Mouse (Mus musculus) heart, postnatal 0 days (tissue): ENCODE results near the gene Ankrd26. TPM values are rescaled to one million over a fixed set of nuclear protein-coding genes. Genes with fewer than 3 reads are reported as not detected.

Experiments
- ATAC-seq: fragments of 200-750 bp; cut with Nextera tagmentation; 2 replicates; pipeline ENCODE4 v1.8.0; 2017; ENCODE audit warnings: low read depth, moderate number of reproducible peaks, moderate library complexity; ENCODE audit not compliant: insufficient read depth
- DNase-seq: peaks from one replicate; pipeline ENCODE4 v3.0.0-alpha.2; 2016; ENCODE audit warnings: low spot score
- H3K27ac ChIP-seq: fragments of 300-500 bp; sonication (generic); 2 replicates; pipeline ENCODE4 v1.5.1; 2014; ENCODE audit warnings: low read depth, mild to moderate bottlenecking
- H3K27me3 ChIP-seq: fragments of 300-500 bp; sonication (generic); 2 replicates; pipeline ENCODE4 v1.6.1; 2014; ENCODE audit warnings: low read length, mixed read lengths; ENCODE audit not compliant: control insufficient read depth, insufficient read depth
- H3K36me3 ChIP-seq: fragments of 300-500 bp; sonication (generic); replicated peaks from 2 replicates; pipeline ENCODE4 v1.6.1; 2014; ENCODE audit warnings: low read length, mixed read lengths; ENCODE audit not compliant: control insufficient read depth, insufficient read depth
- H3K4me1 ChIP-seq: fragments of 300-500 bp; sonication (generic); 2 replicates; pipeline ENCODE4 v1.6.1; 2014; ENCODE audit warnings: antibody characterized with exemption; ENCODE audit not compliant: control insufficient read depth, insufficient read depth
- H3K4me2 ChIP-seq: fragments of 300-500 bp; sonication (generic); 2 replicates; pipeline ENCODE4 v1.6.1; 2014; ENCODE audit warnings: low read depth, mild to moderate bottlenecking, low read length, moderate library complexity
- H3K4me3 ChIP-seq: fragments of 300-500 bp; sonication (generic); 2 replicates; pipeline ENCODE4 v1.5.1; 2014; ENCODE audit warnings: low read depth, low read length
- H3K9ac ChIP-seq: fragments of 300-500 bp; sonication (generic); replicated peaks from 2 replicates; pipeline ENCODE4 v1.6.1; 2014; ENCODE audit warnings: low read depth, low read length, mixed read lengths
- H3K9me3 ChIP-seq: fragments of 300-500 bp; sonication (generic); replicated peaks from 2 replicates; pipeline ENCODE4 v1.6.1; 2016; ENCODE audit warnings: low read length; ENCODE audit not compliant: control insufficient read depth
- CTCF ChIP-seq: IDR thresholded peaks from 2 replicates; pipeline ENCODE4 v1.5.1; 2016; ENCODE audit warnings: antibody characterized with exemption, control low read depth, low read depth
- EP300 ChIP-seq: IDR thresholded peaks from 2 replicates; pipeline ENCODE4 v1.6.1; 2016; ENCODE audit warnings: antibody characterized with exemption, low read depth
- WGBS: fragments of 180-500 bp; shearing (Covaris S2); extraction: QIAGEN DNeasy Blood & Tissue Kit; methylation state at CpG from one replicate; pipeline ENCODE4 v1.1.7; 2014; 5-methylcytosine and 5-hydroxymethylcytosine counted together
- polyA plus RNA-seq: library from polyadenylated mRNA; unstranded; fragments of >200 nt; fragmentation: Nextera tagmentation; extraction: Ambion mirVana; gene quantifications from 2 replicates; pipeline ENCODE4 v1.2.1, GENCODE M21; 2015
- total RNA-seq: library from RNA; depleted of rRNA; stranded (reverse); fragments of >200 nt; gene quantifications from 2 replicates; pipeline ENCODE4 v1.2.3, GENCODE M21; 2014; ENCODE audit warnings: low replicate concordance; rRNA removed

Gene Ankrd26
- total RNA-seq (1.4 and 2.6 TPM in 2 replicates), polyA plus RNA-seq (3.9 and 4.0 TPM in 2 replicates)

GRCm38 (mm10) chr6:118561745-118562609 lies at the start of gene Ankrd26:
Ankrd26 (minus strand) TSS chr6:118562226.
- H3K4me1 ChIP-seq, result peaks cover 22% of the 10 kb centered on the region; the same call in 1 of the 2 replicates
- 3% methylated on average over 54 of the region's 54 CpGs for WGBS
- peak within 1 kb of the TSS; percentile 58 for H3K27ac ChIP-seq
- peaks cover 17% of the 10 kb centered on the region for H3K36me3 ChIP-seq
- ATAC-seq (peak; percentile 98), DNase-seq (peak; percentile 88)
- H3K4me2 ChIP-seq, result peak within 1 kb of the TSS; percentile 90
- no peaks in the 10 kb centered on the region for H3K27me3 ChIP-seq
- TF ChIP-seq EP300, result no peak
- TF ChIP-seq CTCF, result no peak
- peak within 1 kb of the TSS; percentile 67 for H3K4me3 ChIP-seq
- H3K9me3 ChIP-seq, result no peaks in the 10 kb centered on the region
- H3K9ac ChIP-seq, result peak within 1 kb of the TSS; percentile 69

- no peaks in the 10 kb centered on the region for H3K9me3 ChIP-seq
- H3K27me3 ChIP-seq, result no peaks in the 10 kb centered on the region
- no peak overlapping the region for H3K4me2 ChIP-seq
- peaks cover 78% of the 10 kb centered on the region for H3K36me3 ChIP-seq
- H3K4me3 ChIP-seq, result no peak overlapping the region
- H3K9ac ChIP-seq, result no peak overlapping the region
- TF ChIP-seq CTCF, result no peak
- ATAC-seq, result no peak
- no peak overlapping the region for H3K27ac ChIP-seq
- 72% methylated on average over 6 of the region's 6 CpGs for WGBS
- no peak for DNase-seq
- H3K4me1 ChIP-seq, result no peaks in the 10 kb centered on the region
These were observed 46.9 kb upstream of the Ankrd26 start for GRCm38 (mm10) chr6:118608906-118609305.

DNA sequence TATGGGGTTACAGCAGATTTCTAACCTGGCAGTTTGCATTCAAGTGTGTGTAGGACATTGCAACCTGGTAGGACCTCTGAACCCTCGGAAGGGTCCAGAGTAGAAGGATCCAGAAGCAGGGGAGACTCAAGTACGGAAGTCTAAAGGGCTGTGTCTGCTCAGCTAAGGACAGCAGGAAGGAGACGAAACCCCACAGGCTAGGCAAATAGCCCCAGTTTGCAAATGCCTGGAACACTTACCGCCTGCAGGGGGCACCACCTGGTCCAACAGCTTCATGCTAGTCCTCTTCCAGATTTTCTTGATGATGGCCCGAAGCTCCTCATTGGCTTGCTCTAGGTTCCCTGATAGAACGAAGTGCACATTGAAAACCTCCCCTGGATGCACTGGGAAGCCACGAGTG lies 43.9 kb upstream of the Ankrd26 start:
- Histone ChIP-seq H3K4me2 (no peak overlapping the region), H3K4me1 (no peaks in the 10 kb centered on the region), H3K27ac (no peak overlapping the region), H3K4me3 (no peak overlapping the region), H3K27me3 (no peaks in the 10 kb centered on the region), H3K36me3 (peaks cover 87% of the 10 kb centered on the region), H3K9me3 (no peaks in the 10 kb centered on the region), H3K9ac (no peak overlapping the region)
- WGBS, result 71% methylated on average over 7 of the region's 7 CpGs
- ATAC-seq (no peak), DNase-seq (no peak)
- TF ChIP-seq EP300 (no peak), CTCF (peak; percentile 14; the same call in 1 of the 2 replicates)

GRCm38 (mm10) chr6:118603825-118604224 lies 41.8 kb upstream of the Ankrd26 start:
- DNase-seq, result no peak
- no peaks in the 10 kb centered on the region for H3K4me1 ChIP-seq
- H3K4me3 ChIP-seq, result no peak overlapping the region
- no peak overlapping the region for H3K27ac ChIP-seq
- H3K36me3 ChIP-seq, result peaks cover 83% of the 10 kb centered on the region
- no peaks in the 10 kb centered on the region for H3K9me3 ChIP-seq
- no peak for ATAC-seq
- H3K4me2 ChIP-seq, result no peak overlapping the region
- 92% methylated on average over 7 of the region's 7 CpGs for WGBS
- no peak overlapping the region for H3K9ac ChIP-seq
- TF ChIP-seq CTCF, result no peak
- H3K27me3 ChIP-seq, result no peaks in the 10 kb centered on the region

DNA sequence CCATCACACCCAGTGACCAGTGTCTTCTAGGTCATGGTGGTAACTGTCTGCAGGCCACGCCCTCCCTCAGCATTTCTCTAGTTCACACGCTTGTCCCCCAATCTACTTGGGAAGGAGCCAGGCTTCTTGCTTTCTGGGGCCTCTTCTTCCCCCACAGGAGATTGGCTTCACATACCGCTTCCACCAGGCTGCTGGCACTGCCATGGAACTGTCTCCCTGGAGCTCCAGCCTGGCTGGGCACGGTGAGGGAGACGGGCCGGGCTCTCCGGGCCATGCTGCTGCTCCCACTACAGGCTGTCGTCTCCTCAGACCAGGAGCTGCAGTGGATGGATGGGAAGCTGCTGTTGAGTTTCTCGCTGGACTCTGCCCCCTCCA lies 33.6 kb upstream of the Ankrd26 start:
- H3K27ac ChIP-seq, result 0 out of 2 replicates have a peak overlapping the region, but pooled peaks have one; percentile 9
- H3K36me3 ChIP-seq, result peaks cover 72% of the 10 kb centered on the region
- H3K9me3 ChIP-seq, result no peaks in the 10 kb centered on the region
- DNase-seq, result no peak
- no peak overlapping the region for H3K4me3 ChIP-seq
- 33% methylated on average over 9 of the region's 9 CpGs for WGBS
- H3K4me2 ChIP-seq, result no peak overlapping the region
- ATAC-seq, result peak; percentile 27
- no peaks in the 10 kb centered on the region for H3K4me1 ChIP-seq
- H3K9ac ChIP-seq, result no peak overlapping the region
- no peaks in the 10 kb centered on the region for H3K27me3 ChIP-seq
- no peak for TF ChIP-seq EP300
